Mouse (Mus musculus) activated CD4-positive, CD25-positive, alpha-beta regulatory T cell (primary cell): ENCODE results near the gene Boc. TPM values are rescaled to one million over a fixed set of nuclear protein-coding genes. Genes with fewer than 3 reads are reported as not detected.

Experiments
- polyA plus RNA-seq, 2 experiments: library from polyadenylated mRNA; unstranded; fragments of 100-300 nt; shearing (Covaris generic); gene quantifications; one replicate each; pipeline ENCODE4 v1.2.1; 2017

The Boc gene
- polyA plus RNA-seq: under 1 TPM; 0.23 to 0.80 TPM

GRCm38 (mm10) chr16:44558471-44559329, at the start of gene Boc:
Boc (minus strand) TSS chr16:44558897.

Other genes with a start within 250 kb of the Boc start
- gene Sidt1, start 225.7 kb downstream of the Boc start, polyA plus RNA-seq: 10 to 100 TPM; 66.3 to 66.6 TPM
- 10 to 100 TPM; 21.6 to 32.2 TPM for gene Spice1, start 211.8 kb downstream of the Boc start, polyA plus RNA-seq
- not detected for gene Cfap44, start 164.1 kb downstream of the Boc start, polyA plus RNA-seq
- 1 to 10 TPM; 5.9 to 7.6 TPM for gene Nepro, start 165.4 kb upstream of the Boc start, polyA plus RNA-seq
- 10 to 100 TPM; 30.2 to 32.6 TPM for gene Gtpbp8, start 187.5 kb upstream of the Boc start, polyA plus RNA-seq
- gene Cd200r1, start 206.8 kb upstream of the Boc start, polyA plus RNA-seq: 10 to 100 TPM; 19.4 to 50.0 TPM